Mouse (Mus musculus) cerebellum, postnatal 10 days (tissue): ENCODE measurements around the gene Slc16a9.

ENCODE experiments used
- DNase-seq, 2 experiments: peaks; one replicate each; pipeline ENCODE4 v3.0.0; 2021; ENCODE audit warnings: mixed read lengths in 2 of 2

Slc16a9 gene

GRCm38 (mm10) chr10:70250766-70251165, 5.9 kb downstream of the Slc16a9 start:
- DNase-seq = no peak

GRCm38 (mm10) chr10:70254666-70255065, 9.8 kb downstream of the Slc16a9 start:
- peak; percentile 54 to 57 for DNase-seq

DNA sequence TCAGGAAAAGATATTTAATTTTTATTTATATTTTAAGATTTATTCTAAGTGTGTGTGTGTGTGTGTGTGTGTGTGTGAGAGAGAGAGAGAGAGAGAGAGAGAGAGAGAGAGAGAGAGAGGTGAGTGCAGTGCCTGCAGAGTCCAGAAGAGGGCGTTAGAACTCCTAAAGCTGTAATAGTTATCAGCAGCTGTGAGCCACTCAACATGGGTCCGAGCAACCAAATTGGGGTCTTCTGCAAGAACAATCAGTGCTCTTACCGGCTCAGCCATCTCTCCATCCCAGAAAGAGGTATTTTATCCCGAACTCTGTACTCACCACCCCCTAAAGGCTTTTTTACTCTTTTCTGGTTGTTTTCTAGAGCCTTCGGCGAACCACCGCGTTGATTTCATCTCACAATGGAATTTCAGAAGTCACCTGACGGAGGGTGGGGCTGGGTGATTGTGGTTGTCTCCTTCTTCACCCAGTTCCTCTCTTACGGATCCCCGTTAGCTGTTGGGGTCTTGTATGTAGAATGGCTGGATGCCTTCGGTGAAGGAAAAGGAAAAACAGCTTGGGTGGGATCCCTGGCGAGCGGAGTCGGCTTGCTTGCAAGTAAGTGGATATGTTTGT, 10.8 kb downstream of the Slc16a9 start:
- no peak for DNase-seq

GRCm38 (mm10) chr10:70257029-70257428, 12.1 kb downstream of the Slc16a9 start:
- DNase-seq = no peak

GRCm38 (mm10) chr10:70260904-70261303, 16.0 kb downstream of the Slc16a9 start:
- no peak for DNase-seq

DNA sequence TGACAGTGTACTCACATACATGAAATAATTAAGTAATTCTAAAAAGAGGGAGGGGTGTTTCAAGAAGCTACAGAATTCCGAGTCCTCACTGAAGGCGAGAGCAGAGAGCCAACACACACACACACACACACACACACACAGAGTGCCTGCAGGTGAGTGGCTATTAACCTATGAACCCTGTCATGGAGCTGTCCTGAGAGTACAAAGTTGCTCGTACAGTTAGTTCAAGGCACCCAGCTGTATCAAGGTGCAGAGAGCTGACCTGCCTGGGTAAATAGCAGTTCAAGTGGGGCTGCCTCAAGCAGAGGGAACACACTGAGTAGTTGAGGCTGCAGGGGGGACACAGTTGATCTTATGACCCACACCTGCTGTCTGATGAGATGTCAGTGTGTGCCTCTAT, 17.2 kb downstream of the Slc16a9 start:
- no peak for DNase-seq

DNA sequence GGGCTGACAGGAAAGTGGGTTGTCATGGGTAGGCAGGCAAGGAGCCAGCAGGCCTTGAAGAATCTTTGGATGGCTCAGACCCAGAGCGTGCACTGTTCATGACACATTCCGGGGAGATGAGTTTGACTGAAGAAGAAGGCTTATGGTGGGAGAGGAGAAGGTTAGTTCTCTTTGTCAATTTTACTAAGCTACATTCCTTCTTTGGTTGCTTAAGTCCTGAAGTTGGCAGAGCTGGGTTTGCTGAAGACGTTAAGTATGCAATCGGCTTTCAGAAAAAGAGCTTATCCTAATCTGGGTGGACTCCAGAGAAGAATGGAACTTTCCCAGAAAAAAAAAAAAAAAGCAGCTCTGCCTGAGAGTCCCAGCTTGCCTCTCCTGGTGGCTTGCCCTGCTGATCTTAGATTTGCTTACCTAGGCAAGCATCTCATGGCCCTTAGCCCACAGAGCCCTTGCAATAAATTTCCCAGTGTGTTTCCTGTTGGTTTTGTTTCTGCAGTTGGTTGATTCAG, 18.8 kb downstream of the Slc16a9 start:
- peak in 1 of 2 experiments; percentile 17 for DNase-seq

DNA sequence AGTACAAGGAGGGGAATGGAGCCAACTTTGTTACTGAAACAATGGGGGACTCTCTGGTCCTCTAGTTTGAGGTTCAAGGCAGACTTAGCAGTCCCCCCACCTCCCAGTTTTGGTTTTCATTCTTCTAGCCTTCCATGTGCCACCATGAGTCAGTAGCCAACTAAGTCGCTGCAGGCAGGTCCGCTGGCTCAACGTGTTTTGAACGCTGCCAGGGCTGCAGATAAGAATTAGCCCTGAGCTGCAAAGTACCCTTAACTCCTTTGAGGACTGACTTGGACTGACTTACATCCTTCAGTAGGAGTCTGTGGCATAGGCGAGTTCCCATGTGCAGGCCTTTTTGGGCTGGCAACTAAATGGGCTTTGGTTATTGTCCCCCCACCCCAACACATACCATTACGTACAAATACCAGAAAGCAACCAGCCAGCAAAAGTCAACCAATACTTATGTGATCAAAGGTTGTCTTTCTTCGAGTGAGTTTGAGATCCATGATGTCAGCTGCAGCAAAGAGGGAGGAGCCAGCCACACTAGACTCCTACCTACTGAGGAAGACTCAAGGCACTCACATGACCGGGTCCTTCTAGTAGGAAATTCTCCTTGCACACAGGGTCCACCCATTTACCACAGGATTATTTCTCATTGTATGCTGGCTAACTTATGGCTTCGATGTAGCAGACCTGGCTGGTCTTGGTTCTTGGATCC, 19.6 kb downstream of the Slc16a9 start:
- no peak for DNase-seq

DNA sequence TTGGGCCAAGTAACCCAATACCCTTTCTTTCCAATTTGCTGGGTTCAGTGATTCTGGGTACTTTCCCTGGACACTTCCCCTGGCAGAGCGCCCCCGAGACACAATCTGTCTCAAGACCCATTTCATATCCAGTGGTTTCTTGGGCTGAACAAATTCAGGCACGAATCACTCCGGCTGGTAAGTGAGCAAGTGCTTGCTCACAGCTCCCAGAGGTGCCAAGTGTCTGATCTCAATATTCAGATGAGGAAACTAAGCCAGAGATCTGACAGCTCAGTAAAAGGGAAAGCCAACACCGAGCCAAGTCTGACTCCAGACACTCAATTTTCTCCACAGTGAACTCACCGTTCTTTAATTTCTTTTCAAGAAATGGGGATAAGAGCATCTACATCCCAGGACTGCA, 21.6 kb downstream of the Slc16a9 start:
- peak in 1 of 2 experiments; percentile 32 for DNase-seq

- no peak for DNase-seq
Measured at GRCm38 (mm10) chr10:70268581-70269446, 23.9 kb downstream of the Slc16a9 start.

DNA sequence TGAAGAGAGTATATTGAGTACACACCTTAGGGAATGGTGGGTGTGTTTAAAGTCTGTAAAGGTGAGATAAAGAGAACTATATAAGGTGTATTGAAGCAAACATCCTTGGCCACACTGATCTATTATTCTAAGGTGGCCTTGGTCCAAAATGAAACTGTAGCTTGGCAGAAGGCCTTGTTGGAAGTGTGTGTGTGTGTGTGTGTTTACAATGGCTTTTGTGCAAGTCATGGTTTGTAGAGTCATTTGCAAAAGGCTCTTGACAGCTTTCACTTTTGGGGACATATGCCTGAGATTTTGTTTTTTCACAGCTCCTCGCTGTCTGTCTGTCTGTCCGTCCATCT, 24.5 kb downstream of the Slc16a9 start:
- DNase-seq = no peak

- no peak for DNase-seq
Measured at GRCm38 (mm10) chr10:70276678-70277077, 31.8 kb downstream of the Slc16a9 start.

DNA sequence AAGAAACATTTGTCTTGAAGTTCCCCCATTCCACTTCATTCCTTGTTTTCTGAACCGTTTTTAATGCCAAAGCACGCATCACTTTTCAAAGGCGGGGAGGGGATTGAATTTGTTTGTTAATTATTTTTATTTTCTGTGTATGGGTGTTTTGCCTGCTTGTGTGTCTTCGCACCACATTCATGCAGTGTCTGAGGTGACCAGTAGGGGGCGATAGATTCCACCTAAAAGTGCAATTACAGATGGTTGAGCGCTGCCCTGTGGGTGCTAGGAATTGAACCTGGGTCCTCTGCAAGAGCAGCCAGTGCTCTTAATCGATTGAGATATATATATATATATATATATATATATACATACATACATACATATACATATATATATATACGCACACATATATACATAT, 34.4 kb downstream of the Slc16a9 start:
- DNase-seq = no peak

GRCm38 (mm10) chr10:70287825-70288235, 42.9 kb downstream of the Slc16a9 start:
- DNase-seq = peak in 1 of 2 experiments; percentile 38

DNA sequence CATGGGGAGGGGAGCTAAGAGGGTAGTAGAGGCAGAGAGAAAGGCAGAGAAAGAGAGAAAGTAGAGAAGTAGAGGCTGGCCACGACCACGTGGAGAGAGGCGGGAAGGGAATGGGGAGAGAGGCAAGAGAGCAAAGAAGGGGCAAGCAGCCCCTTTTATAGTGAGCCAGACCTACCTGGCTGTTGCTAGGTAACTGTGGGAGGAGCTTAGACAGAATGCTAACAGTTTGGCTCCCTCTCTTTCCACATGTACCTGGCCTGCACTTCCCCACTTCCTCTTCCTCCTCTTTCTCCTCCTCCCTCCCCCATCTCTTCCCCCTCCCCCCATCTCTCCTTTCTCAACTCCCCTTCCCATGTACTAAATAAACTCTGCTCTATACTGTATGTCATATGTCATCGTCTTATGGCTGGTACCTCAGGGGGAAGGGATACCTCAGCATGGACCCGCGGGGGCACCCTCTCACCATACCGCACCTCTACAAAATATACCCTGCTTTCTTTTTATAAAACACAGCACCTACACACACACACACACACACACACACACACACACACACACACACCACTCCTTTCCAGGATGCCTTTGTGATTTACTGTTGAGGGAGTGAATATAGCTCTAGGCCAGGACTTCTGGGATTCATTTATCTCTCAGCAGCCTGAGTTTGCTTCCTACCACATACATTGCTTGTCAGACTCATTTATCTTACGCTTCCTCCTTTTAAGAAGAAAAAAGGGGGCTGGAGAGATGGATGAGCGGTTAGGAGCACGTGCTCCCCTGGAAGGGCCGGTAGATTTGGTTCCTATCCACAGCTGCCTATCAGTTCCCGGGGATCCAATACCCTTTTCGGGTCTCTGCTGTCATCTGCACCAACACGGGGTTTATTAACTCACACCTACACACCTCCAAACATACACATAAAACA, 43.8 kb downstream of the Slc16a9 start:
- DNase-seq = no peak

- DNase-seq = no peak
Measured at GRCm38 (mm10) chr10:70292014-70292413, 47.1 kb downstream of the Slc16a9 start.

GRCm38 (mm10) chr10:70294094-70294493, 49.2 kb downstream of the Slc16a9 start:
- no peak for DNase-seq

GRCm38 (mm10) chr10:70296531-70297366, 51.8 kb downstream of the Slc16a9 start:
- DNase-seq = peak; percentile 89 to 90

DNA sequence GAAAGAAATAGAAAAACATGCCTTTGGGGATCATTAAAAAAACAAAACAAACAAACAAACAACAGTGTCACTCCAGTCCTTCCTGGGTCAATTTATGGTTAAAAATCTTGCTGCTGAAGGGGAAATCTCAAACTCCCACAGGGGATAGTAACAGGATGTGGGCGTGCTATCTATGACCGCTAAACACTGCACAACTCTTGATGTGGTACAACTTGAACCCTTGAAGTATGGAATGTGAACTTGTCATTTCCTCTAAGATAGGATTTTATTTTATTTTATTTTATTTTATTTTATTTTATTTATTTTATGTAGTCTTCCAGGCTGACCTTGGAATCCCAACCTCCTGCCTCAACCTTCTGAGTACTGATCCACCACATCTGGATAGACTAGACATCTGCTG, 54.2 kb downstream of the Slc16a9 start:
- DNase-seq = no peak

DNA sequence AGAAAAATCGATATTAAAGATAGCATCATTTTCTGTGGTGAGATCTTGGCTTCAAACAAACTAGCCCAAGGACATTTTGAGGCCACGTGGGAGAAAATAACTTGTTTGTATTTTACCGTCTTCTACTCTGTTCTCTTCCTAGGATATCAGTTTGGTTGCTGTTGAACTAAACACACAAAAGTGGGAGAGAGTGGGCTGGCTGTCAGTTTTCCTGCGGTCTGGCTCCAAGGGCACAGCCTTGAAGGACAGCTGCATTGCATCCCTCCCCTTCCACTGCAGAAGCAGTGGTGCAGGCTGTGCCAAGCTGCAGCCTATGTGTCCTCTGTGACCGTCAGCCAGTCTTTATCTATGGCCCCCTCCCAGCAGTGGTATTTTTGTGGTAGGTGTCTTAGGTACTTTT, 54.8 kb downstream of the Slc16a9 start:
- no peak for DNase-seq

- DNase-seq = no peak
Measured at GRCm38 (mm10) chr10:70301190-70301589, 56.3 kb downstream of the Slc16a9 start.
